Comparison of ENCODE assay signal across 12 mouse cellular contexts in the genomic region with DNA sequence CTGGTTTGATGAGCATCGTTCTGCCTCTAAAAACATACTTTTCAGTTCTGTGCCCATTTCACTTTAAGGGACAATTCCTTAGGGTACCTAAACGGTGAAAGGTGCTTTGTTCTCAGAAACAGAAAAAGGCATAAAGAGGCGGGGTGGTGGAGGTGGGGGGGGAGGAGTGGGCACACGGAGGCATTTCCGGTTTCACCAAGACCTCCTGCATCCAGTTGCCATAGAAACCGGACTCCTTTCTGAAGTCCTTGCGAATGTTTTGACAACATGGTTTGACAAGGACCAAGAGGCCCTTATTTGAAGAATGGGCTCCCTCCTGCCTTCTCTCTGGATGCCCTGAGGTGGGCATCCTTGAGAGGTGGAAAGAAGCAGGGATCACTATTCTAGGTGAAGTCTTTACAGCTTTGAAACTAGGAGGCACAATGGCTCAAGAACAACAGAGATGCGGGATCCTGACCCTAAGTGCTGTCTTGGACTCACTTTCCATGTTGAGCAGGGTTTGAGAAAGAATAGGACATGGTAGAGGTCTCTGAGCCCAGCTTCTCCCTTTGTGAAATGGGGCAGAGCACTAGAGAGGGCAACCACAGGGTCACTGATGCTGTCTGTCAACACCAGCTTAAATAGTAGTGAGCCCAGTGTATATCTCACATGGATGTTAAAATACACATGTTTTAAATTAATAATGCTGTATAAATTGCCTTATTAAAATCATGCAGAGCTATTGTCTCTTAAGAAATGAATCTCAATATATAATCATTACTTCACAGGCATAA. TPM values are rescaled to one million over a fixed set of nuclear protein-coding genes. Genes with fewer than 3 reads are reported as not detected.
DNase-seq lines count a peak whose midpoint lies in the region; ATAC-seq and TF ChIP-seq lines count a peak whose summit lies in the region.
"Had no signal": no experiment of that assay in that cellular context is flagged by ENCODE, and none has a peak within 500 bp of the region (broad histone marks: within the 10 kb centered on the region; RNA-seq: fewer than 3 reads in every experiment).

No protein-coding gene starts in this region.

- H3K4me2 ChIP-seq in embryonic facial prominence, embryonic 12.5 days (replicated peaks): peak overlapping the region; percentile 17; the same call in 1 of the 2 replicates
- peak overlapping the region; percentile 35 for H3K4me2 ChIP-seq in hindbrain, embryonic 13.5 days
- peak overlapping the region; percentile 47 for H3K4me2 ChIP-seq in midbrain, embryonic 14.5 days (ENCODE audit: low read length)
- H3K4me2 ChIP-seq: limb, embryonic 15.5 days; stomach, embryonic 15.5 days had no signal

- no peak overlapping the region for H3K9ac ChIP-seq in embryonic facial prominence, embryonic 12.5 days
- no peak overlapping the region for H3K9ac ChIP-seq in hindbrain, embryonic 13.5 days
- H3K9ac ChIP-seq in midbrain, embryonic 14.5 days (replicated peaks; ENCODE audit: low read length): no peak overlapping the region
- H3K9ac ChIP-seq: limb, embryonic 15.5 days; stomach, embryonic 15.5 days had no signal

- 21% methylated on average over 8 of the region's 8 CpGs for WGBS in embryonic facial prominence, embryonic 12.5 days
- WGBS in hindbrain, embryonic 13.5 days: 26% methylated on average over 8 of the region's 8 CpGs
- WGBS in midbrain, embryonic 14.5 days: 31% methylated on average over 8 of the region's 8 CpGs
- WGBS in thymus, adult 2 months: 19% methylated on average over 8 of the region's 8 CpGs

- no peak for ATAC-seq in embryonic facial prominence, embryonic 12.5 days (ENCODE audit: insufficient number of reproducible peaks, insufficient read depth, low FRiP score, low TSS enrichment)
- ATAC-seq in hindbrain, embryonic 13.5 days (ENCODE audit: low FRiP score): peak; percentile 71
- ATAC-seq in midbrain, embryonic 14.5 days (ENCODE audit: low FRiP score, low TSS enrichment): peak; percentile 46; the same call in 1 of the 2 replicates
- ATAC-seq in erythroid progenitor cell, adult 5-6 weeks (replicated peaks; ENCODE audit: low FRiP score, poor library complexity, severe bottlenecking): no peak

- no peaks in the 10 kb centered on the region for H3K4me1 ChIP-seq in embryonic facial prominence, embryonic 12.5 days
- no peaks in the 10 kb centered on the region for H3K4me1 ChIP-seq in hindbrain, embryonic 13.5 days (replicated peaks)
- no peaks in the 10 kb centered on the region for H3K4me1 ChIP-seq in midbrain, embryonic 14.5 days (ENCODE audit: control insufficient read depth, insufficient read depth, low read length)
- no peaks in the 10 kb centered on the region for H3K4me1 ChIP-seq in thymus, adult 2 months (replicated peaks; ENCODE audit: control insufficient read depth, insufficient read depth, low read length)
- H3K4me1 ChIP-seq: limb, embryonic 15.5 days; stomach, embryonic 15.5 days had no signal

- H3K27ac ChIP-seq in embryonic facial prominence, embryonic 12.5 days: no peak overlapping the region
- H3K27ac ChIP-seq in hindbrain, embryonic 13.5 days: peak overlapping the region; percentile 66
- H3K27ac ChIP-seq in midbrain, embryonic 14.5 days (replicated peaks; ENCODE audit: low read depth, low read length): peak overlapping the region; percentile 78
- H3K27ac ChIP-seq in thymus, adult 2 months (ENCODE audit: control insufficient read depth, insufficient read depth, low read length): no peak overlapping the region
- H3K27ac ChIP-seq: kidney, postnatal 0 days; limb, embryonic 15.5 days; stomach, embryonic 15.5 days had no signal

- H3K36me3 ChIP-seq in embryonic facial prominence, embryonic 12.5 days: no peaks in the 10 kb centered on the region
- no peaks in the 10 kb centered on the region for H3K36me3 ChIP-seq in hindbrain, embryonic 13.5 days
- H3K36me3 ChIP-seq in midbrain, embryonic 14.5 days (ENCODE audit: control insufficient read depth, insufficient read depth, low read length): no peaks in the 10 kb centered on the region
- no peaks in the 10 kb centered on the region for H3K36me3 ChIP-seq in thymus, adult 2 months (ENCODE audit: control insufficient read depth, insufficient read depth, low read length)
- H3K36me3 ChIP-seq: limb, embryonic 15.5 days; stomach, embryonic 15.5 days had no signal

- DNase-seq in R1 (ENCODE audit: low read depth, low spot score): peak; percentile 69
- DNase-seq in midbrain, embryonic 14.5 days: peak; percentile 79
- no peak for DNase-seq in urinary bladder, postnatal 25 days (ENCODE audit: low spot score)
- DNase-seq in layer of hippocampus, postnatal 10 days (ENCODE audit: low spot score in 2 of 2): no peak
- DNase-seq in thymus, adult 2 months: no peak
- DNase-seq: gastrocnemius, postnatal 14 days had no signal

- H3K27me3 ChIP-seq in embryonic facial prominence, embryonic 12.5 days: no peaks in the 10 kb centered on the region
- no peaks in the 10 kb centered on the region for H3K27me3 ChIP-seq in hindbrain, embryonic 13.5 days
- H3K27me3 ChIP-seq in midbrain, embryonic 14.5 days (ENCODE audit: control insufficient read depth, insufficient read depth, low read length): no peaks in the 10 kb centered on the region
- H3K27me3 ChIP-seq in thymus, adult 2 months (ENCODE audit: control insufficient read depth, insufficient read depth, low read length): no peaks in the 10 kb centered on the region
- H3K27me3 ChIP-seq: limb, embryonic 15.5 days; stomach, embryonic 15.5 days had no signal

- H3K4me3 ChIP-seq in embryonic facial prominence, embryonic 12.5 days: no peak overlapping the region
- H3K4me3 ChIP-seq in hindbrain, embryonic 13.5 days: no peak overlapping the region
- no peak overlapping the region for H3K4me3 ChIP-seq in midbrain, embryonic 14.5 days (replicated peaks; ENCODE audit: low read depth, low read length)
- H3K4me3 ChIP-seq in thymus, adult 2 months (ENCODE audit: control insufficient read depth, insufficient read depth, low read length): no peak overlapping the region
- H3K4me3 ChIP-seq: limb, embryonic 15.5 days; stomach, embryonic 15.5 days had no signal

- no peak for TF ChIP-seq POLR2A in thymus, adult 2 months (IDR thresholded peaks at IDR 0.05; ENCODE audit: control insufficient read depth, extremely low read depth, insufficient read depth, low read length, poor library complexity)

- no peak for TF ChIP-seq CTCF in thymus, adult 2 months (IDR thresholded peaks at IDR 0.05; ENCODE audit: borderline replicate concordance, control insufficient read depth, extremely low read depth, insufficient read depth, low read length, poor library complexity)

- H3K9me3 ChIP-seq in embryonic facial prominence, embryonic 12.5 days: no peaks in the 10 kb centered on the region
- no peaks in the 10 kb centered on the region for H3K9me3 ChIP-seq in hindbrain, embryonic 13.5 days
- H3K9me3 ChIP-seq in midbrain, embryonic 14.5 days (ENCODE audit: control insufficient read depth, low read length): no peaks in the 10 kb centered on the region
- H3K9me3 ChIP-seq: limb, embryonic 15.5 days; stomach, embryonic 15.5 days had no signal

RNA-seq across cellular contexts. Expression of a gene that starts 43.9 kb away (rescaled TPM):
- 585 and 595 TPM in 2 replicates for polyA plus RNA-seq in embryonic facial prominence, embryonic 12.5 days (2016; fragmentation: Nextera tagmentation; extraction: Ambion mirVana)
- polyA plus RNA-seq in hindbrain, embryonic 13.5 days (2015; fragmentation: Nextera tagmentation; extraction: Ambion mirVana): 724 and 725 TPM in 2 replicates
- 670 and 741 TPM in 2 replicates for polyA plus RNA-seq in midbrain, embryonic 14.5 days (2014; fragmentation: Nextera tagmentation; extraction: Ambion mirVana)
- 100 to 1,000 TPM; 396 to 461 TPM for total RNA-seq in layer of hippocampus, postnatal 10 days (2021)
- 96.2 and 127 TPM in 2 replicates for total RNA-seq in erythroid progenitor cell, adult 5-6 weeks (2015; ENCODE audit: low replicate concordance)
- 26.9 and 32.9 TPM in 2 replicates for total RNA-seq in erythroid progenitor cell, adult 5-6 weeks (2017; ENCODE audit: low replicate concordance)
- 46.3 and 55.0 TPM in 2 replicates for polyA plus RNA-seq in thymus, adult 2 months (2012; rRNA removed)

Comparison
In these comparisons a context has a peak if more than half of its experiments do, and no peak if none do; other contexts are left out.
1. DNase-seq: peak in R1 (single experiment) and midbrain, embryonic 14.5 days (single experiment); none in urinary bladder, postnatal 25 days (single experiment), layer of hippocampus, postnatal 10 days (0 of 2) and thymus, adult 2 months (single experiment).
2. ATAC-seq: peak in hindbrain, embryonic 13.5 days (single experiment) and midbrain, embryonic 14.5 days (single experiment); none in embryonic facial prominence, embryonic 12.5 days (single experiment) and erythroid progenitor cell, adult 5-6 weeks (single experiment).
3. H3K27ac ChIP-seq: peak in hindbrain, embryonic 13.5 days (single experiment) and midbrain, embryonic 14.5 days (single experiment); none in embryonic facial prominence, embryonic 12.5 days (single experiment) and thymus, adult 2 months (single experiment).
4. RNA of a gene that starts 43.9 kb away (polyA plus RNA-seq): 724 to 725 TPM in hindbrain, embryonic 13.5 days, 670 to 741 TPM in midbrain, embryonic 14.5 days and 585 to 595 TPM in embryonic facial prominence, embryonic 12.5 days; 46.3 to 55.0 TPM in thymus, adult 2 months; every median in the first group is over 10 times any median in the second.
5. Peak in every context shown above with its lines, with median percentiles within 50 percentile points of each other: H3K4me2 ChIP-seq.